Mouse (Mus musculus): Measurements from ENCODE around the gene Lrrc75a.

Gene Lrrc75a

DNA sequence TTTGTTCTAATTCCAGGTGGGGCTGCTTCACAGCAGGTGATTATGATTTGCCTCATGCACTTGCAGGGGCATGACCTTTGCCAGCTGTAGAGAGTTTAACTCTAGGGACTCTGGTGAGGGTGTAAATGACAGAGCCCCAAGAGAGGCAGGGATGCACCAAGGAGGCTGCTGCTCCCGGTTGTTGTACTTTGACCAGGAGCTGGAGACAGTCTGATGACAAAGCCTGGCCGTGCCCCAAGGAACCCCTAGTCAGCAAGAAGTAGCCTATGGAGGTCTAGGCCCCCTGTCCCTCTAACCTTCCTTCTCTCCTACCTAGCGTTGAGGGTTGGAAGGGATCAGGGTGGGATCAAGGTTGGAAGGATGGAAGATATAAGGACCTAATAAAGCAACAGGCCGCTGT, 32.9 kb downstream of the Lrrc75a start:
- DNase-seq (ENCODE audit: low spot score): no peak

DNA sequence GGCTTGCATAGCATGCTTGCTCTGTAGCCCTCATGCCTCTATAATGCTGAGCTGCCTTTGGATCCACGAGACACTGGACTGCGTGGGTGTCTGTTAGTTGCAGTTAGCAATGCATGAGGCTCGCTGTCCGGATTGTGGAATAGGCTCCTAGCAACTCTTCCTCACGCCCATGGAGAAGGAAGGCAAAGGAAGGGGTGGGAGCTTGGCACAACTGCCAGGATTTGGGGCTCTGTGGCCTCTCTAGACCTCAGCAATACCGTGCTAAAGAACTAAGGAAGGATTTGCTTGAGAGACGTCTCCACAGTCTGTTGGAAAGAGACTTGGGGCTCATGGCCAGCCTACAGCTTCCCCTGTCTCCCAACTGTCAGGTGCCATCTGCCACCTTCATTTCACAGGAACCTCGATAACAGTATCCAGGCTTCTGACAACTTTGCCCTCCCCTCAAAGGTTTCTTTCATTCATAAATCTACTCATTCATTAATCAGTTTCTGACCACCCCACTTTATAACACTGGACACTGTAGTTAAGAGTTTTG, 33.4 kb downstream of the Lrrc75a start:
- DNase-seq (ENCODE audit: low spot score): no peak

GRCm38 (mm10) chr11:62613657-62614365, 34.5 kb downstream of the Lrrc75a start:
- peak; percentile 93 for DNase-seq (ENCODE audit: low spot score)

- no peak for DNase-seq (ENCODE audit: low spot score)
These were observed 35.7 kb downstream of the Lrrc75a start for GRCm38 (mm10) chr11:62612604-62613003.

GRCm38 (mm10) chr11:62610304-62610703, 38.0 kb downstream of the Lrrc75a start:
- DNase-seq (ENCODE audit: low spot score): no peak

DNA sequence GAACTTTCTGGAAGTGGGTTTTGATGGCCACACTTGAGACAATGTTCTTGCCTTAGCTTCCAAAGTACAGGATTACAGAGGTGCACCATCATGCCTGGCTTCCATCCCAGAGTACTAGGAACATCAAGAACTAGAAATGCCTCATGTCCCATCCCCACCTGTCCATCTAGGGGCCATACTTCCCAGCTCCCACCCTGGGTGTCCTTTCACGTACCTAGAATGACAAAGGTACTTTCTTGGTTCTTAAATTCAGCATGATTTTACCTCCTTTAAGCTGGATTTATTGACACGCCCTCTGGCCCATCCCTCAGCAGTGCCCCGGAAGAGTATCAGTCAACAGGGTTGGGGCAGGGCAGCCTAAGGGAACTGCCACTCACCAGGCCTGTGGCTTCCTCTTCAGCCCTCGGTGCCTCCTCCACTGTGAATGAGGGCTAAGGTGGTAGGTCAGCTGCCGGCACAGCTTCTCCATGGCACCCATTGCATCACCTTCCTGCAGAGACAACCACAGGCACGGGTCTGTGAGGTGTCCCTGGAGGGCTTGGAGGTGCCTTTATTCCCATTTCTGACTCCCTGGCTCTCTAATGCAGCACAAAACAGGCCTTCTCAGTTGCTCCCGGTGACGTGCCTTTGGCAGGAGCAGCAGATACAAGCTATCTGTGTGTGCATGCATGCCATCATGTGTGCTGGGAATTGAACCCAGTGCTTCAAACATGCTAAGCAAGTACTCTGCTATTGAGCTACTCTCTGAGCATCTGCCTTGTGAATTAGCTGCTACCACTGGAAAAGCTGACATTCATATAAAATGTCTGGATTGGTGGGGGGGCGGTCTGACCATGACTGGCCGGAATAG, 39.3 kb downstream of the Lrrc75a start:
- no peak for DNase-seq (ENCODE audit: low spot score)

DNA sequence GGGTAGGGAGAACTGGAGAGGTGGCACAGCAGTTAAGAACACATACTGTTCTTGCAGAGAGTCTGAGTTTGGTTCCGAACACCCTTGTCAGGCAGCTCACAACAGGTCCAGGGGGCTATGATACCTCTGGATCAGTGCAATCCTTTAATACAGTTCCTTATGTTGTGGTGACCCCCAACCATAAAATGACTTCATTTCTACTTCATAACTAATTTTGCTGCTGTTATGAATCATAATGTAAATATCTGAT, 40.4 kb downstream of the Lrrc75a start:
- no peak for DNase-seq (ENCODE audit: low spot score)

DNA sequence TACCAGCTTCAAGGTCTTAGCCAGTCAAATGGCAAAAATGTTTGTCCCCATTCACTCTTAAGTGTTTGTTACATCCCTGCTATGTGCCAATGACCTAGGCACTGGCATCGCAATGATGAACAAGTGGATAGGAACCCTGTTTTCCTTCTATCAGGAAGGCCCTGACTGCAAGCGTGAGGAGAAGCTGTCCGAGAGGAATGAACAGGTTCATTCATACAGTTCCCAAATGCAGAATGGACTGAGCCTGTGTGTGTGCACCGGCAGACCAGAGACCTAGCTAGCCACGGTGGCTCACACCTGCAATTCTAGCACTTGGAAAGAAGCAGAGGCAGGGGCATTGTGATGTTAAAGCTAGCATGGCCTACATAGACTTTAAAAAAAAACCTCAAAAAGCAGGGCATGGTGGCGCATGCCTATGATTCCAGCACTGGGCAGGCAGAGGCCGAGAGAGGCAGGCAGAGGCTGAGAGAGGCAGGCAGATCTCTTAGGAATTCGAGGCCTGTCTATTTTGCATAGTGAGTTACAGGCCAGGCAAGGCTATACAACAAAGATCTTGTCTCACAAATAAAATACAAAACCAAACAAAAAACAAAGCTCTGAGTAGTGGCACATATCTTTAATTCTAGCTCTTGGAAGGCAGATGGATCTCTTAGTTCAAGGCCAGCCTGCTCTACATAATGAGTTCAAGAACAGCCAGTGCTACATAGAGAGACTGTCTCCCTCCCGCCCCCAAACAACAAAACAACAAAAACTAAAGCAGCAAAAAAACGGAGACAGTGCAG, 41.0 kb downstream of the Lrrc75a start:
- DNase-seq (ENCODE audit: low spot score): no peak

GRCm38 (mm10) chr11:62606299-62607169, 41.8 kb downstream of the Lrrc75a start:
- no peak for DNase-seq (ENCODE audit: low spot score)

GRCm38 (mm10) chr11:62605619-62606298, 42.6 kb downstream of the Lrrc75a start:
- no peak for DNase-seq (ENCODE audit: low spot score)

DNA sequence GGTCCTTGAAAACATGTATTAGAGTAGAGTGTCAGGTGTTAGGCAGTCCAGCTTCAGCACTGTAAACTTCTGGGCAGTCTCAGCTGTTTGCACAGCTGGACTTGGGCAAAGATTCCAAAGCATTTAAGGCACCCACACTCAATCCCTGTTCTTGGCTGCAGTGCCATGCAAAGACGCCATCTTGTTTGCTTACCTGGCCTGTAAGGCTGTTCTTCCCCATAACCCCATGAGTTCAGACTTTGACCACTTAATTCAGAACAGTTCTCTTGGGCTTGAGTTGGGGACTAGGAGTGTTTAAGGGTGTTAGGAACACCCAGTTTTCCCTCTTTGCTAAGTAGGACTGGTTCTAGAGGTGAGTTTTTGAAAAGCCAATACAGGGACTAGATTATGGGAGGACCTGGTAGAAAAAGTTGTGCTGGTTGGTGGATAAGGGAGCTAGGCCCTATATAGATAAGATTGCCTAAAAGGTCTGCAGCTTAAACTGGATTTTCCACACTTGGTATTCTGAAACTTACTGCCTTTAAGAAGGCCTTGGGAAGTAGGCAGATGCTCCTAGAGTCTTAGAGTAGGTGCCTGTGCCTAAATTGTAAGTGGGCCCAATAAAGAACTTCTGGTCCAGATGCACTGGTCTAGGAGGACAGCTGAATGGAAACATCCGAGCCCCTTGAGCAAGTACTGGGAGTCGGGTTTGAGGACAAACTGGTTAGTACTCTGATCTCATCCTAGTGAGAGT, 43.3 kb downstream of the Lrrc75a start:
- DNase-seq (ENCODE audit: low spot score): no peak

DNA sequence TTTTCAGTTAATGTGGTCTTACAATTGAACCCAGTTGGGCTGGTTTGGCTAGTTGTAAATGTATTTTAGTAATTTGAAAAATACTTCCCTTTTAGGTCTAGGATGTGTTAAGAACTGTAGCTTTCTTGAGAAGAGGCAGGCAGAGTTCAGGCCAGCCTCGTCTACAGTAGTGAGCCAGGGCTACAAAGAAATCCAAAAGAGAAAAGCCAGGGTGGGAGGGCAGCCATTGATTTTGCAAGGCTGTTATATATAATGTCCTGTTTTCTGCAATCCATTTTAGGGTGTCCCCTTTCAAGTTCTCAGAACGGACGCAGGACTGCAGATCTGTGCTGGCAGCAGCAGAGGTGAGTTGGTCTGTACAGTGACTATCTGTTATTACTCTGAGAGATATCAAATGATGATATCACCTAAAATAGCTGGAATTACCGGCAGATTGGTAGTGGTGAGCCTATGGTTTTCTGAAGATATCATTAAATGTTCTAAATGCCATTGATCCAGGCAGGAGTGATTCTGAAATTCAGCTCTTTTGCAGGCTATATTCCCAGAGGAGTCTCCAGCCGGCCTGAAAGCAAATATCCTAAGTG, 44.1 kb downstream of the Lrrc75a start:
- no peak for DNase-seq (ENCODE audit: low spot score)

DNA sequence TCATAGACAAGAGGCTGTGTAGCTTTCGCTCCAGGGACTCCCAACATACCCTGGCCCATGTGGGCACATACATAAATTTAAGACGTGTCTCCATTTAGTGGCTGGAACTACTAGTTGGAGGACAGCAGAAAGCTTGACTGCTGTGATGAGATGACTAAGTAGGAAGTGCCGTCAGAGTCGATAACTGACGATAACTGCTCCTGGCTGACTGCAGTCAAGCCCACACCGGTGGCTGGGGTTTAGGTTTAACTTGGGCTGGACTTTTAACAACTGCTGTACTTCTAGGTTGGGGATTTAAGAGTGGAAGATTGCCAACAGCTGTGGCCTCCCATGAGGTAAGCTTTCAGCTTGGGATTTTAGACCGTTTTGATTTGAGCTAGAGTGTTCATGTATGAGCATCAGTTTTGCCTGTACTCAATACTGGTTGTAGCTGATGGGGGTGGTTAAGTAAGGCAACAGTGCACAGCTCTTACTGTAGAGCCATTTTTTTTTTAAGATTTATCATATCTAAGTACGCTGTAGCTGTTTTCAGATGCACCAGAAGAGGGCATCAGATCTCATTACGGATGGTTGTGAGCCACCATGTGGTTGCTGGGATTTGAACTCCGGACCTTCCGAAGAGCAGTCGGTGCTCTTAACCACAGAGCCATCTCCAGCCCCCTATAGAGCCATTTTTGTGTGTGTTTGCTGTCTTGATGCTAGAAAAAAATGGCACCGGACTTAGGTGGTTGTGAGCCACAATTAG, 44.8 kb downstream of the Lrrc75a start:
- no peak for DNase-seq (ENCODE audit: low spot score)

GRCm38 (mm10) chr11:62602619-62603311, 45.6 kb downstream of the Lrrc75a start:
- peak; percentile 93 for DNase-seq (ENCODE audit: low spot score)

DNA sequence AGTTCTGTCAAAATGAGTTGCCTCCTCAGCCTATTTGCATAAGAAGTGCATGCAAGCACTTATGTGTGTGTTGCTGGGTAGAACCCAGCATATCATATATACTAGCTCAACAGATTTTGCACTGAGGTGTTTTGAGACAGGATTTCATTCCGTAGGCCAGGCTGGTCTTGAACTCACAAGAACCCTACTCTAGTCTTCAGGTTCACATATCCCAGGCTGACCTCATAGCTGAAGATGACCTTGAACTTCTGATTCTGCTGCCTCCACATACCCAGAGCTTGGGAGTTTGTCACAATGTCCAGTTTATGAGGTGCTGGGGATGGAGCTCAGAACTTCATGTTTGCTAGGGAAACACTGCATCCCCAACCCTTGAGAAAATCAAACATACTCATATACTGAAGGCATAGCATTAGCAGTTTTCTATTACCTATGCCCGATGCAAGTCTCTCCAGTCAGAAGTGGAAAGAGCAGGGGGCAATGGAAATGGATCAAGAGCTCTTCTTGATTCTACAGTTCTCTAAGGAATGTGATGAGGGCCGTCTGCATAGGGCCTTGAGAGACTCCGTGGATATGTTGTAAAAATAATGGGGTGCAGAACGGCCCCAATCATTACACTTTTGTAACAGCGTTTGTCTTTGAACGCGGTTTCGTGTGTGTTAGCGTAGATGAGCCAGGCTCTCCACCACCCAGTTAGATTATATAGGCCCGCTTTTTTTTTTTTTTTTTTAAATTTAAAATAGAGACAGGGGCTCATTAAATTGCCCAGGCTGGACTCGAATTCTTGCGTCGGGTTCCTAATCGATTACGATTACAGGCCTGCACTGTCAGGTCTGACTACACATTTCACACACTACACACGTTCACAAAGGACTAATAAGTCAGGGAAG, 46.3 kb downstream of the Lrrc75a start:
- DNase-seq (ENCODE audit: low spot score): no peak

DNA sequence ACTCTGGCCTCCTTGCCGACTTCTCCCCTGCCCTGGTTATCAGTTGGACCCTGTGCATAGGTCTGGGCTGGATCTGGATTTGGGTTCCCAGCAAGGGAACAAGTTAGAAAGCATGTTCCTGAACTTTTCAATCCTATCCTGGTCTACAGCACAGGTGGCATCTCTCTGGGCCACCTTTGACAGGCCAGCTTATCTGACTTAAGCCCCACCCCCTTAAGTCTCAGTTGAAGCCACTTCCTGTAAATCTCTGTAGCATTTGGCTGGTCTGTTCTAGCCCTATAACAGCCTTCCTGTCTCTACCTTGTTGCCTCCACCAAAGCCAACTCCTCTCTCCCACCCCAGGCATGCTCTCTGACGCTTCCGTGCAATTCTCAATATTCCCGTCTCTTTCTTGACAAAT, 49.8 kb downstream of the Lrrc75a start:
- no peak for DNase-seq (ENCODE audit: low spot score)

- DNase-seq (ENCODE audit: low spot score): no peak
These were observed 56.3 kb downstream of the Lrrc75a start for GRCm38 (mm10) chr11:62591904-62592575.
